Mouse (Mus musculus) embryo, embryonic 11 days (tissue): ENCODE results near the gene Cyp2s1.

Source experiments
- DNase-seq: peaks from one replicate; pipeline ENCODE4 v3.0.0-alpha.2; 2015

Gene Cyp2s1

DNA sequence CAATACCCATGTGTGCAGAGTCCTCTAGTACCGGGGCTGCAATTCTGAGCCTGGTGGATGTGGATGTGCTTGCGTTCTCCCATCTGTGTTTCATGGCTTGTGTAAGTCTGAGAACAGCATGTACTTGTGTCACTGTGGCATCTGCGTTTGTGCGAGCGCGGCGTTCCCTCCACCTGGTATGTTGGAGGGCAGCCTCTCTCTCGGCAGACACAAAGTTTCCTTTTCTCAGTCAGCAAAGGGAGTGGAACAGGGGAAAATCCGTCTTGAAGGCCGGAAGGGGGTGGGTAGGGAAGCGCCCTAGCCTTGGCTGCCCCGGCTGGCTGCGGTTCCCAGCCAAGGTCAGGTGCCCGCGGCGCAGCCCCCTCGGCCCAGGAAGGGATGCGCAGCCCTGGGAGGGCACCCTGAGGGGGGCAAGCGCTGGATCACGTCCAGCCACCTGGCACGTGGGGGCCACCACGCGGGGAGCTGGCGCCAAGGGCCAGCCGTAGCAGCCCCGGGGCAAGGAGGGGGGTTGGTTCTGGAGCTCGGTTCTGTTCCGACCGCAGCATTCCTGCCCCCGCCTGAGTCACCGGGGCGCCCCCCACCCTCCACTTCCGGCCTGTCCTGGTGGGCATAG is 35.3 kb downstream of the Cyp2s1 start:
- peak; percentile 25 for DNase-seq

DNA sequence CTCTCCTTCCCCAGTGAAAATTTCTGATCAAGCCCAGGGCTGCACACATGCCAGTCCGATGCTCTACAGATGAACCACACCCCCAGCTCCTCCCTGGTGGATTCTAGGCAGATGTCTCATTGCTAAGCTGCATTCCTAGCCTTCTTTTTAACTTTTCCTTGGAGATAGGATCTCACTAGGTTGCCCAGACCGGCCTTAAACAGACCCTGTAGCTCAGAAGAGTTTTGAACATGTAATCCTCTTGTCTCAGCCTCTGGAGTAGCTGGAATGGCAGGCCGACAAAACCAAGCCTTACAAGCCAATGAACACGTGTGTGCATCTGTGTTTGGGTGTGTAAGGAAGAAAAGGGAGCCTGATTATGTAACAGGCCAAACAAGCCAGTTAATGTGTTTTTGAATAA is 36.0 kb downstream of the Cyp2s1 start:
- no peak for DNase-seq

DNA sequence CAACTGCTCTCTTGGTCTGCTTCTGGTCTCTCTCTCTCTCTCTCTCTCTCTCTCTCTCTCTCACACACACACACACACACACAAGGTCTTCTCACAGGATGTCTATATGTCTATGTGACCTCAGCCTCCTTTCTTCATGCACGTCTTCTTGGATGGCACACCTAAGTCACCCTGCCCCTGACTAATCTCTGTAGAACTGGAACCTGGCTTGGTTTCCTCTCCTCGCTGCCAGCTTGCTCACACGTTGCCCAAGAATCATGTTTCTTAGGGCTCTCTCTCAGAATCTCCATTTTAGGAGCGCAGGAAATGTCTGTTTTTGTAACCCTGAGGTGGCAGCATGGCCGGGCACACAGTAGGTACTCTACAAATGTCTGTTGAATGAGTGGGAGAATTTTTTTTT is 36.7 kb downstream of the Cyp2s1 start:
- no peak for DNase-seq

DNA sequence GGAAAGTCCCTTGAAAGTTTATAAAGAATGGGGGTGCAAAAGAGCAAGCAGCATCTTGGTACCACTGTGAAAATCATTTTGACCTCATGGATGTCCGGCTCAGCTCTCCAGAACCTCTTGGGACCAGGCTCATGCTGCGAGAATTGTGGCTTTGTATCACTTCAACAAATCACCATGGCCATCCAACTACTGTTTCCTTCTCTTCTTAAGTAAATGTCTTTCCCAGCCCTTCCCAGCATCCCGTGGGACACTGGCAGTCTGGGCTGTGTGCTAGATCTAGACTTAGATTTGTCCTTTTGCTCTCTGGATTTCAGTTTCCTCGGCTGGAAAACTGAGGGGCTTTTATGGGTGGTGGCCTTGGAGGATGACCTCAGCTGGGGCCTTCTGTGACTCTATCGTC is 48.5 kb downstream of the Cyp2s1 start:
- no peak for DNase-seq

DNA sequence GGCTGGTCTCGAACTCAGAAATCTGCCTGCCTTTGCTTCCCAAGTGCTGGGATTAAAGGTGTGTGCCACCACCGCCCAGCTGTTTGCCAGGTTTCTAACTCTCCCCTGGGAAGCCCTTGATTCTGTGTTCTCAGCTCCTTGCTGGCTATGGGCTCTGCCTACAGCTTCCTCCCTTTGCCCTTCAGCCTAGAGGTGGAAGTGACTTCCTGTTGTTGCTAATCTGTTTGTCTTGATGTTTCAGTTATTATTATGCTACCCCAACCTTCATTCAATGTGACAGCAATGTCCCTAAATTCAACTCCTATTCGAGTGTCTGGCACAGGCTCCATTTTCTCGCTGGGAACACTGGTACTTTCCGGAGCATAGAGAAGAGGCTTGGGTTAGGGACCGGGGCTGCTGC is 50.6 kb downstream of the Cyp2s1 start:
- DNase-seq, result no peak

DNA sequence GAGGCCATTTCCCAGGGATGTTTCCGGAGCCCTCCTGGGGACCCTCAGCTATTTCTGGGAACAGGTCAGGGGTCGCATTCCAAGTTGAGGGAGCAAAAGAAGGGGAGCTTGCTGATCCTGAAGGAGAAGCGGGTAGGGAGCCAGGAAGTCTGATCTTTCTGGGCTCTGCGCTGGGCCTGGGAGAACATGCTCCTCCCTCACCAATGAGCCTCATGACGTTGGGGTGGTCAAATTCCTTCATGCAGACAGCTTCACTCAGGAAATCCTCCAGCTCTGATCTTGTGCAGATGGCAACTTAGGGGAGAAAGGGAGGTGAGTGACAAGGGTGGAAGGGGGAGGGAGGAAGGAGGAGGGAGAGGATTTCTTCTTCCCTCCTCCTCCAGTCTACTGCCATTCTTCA is 52.5 kb downstream of the Cyp2s1 start:
- DNase-seq, result peak; percentile 29

DNA sequence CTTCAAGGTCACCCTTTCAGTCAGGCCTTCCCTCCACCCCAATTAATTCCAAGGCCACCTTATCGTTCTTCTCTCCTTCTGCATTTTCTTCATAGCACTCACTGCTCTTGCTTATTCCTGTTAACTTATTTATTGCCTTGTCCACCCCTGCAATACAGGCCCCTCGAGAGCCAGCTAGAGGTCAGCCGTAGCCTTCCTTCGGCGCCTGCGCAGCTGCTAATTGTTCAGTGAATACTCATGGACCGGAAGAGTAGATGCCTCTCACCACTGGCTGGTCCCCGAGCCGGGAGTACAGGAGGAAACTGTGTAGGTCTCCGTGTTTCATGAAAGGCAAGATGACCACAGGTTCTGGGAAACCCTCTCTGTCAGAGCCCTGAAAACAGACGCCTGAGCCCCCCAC is 53.0 kb downstream of the Cyp2s1 start:
- peak; percentile 22 for DNase-seq

DNA sequence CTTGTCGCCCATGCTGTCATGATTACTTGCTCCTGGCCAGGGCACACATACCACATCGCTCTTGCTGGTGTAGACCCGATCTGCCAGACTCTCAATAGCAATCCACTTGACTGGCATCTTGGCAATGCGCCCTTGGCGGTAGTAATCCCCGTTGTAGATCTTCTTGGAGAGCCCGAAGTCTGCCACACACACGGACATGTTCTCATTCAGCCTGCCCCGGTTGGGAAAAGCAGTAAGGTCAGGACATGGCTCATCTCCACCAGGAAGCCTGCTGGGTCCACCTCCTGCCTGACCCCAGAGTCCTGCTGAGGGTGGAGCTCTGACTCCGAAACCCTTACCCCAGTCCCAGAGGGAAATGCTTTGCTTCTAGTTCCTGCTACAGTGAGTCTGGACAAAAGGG is 55.4 kb downstream of the Cyp2s1 start:
- no peak for DNase-seq

DNA sequence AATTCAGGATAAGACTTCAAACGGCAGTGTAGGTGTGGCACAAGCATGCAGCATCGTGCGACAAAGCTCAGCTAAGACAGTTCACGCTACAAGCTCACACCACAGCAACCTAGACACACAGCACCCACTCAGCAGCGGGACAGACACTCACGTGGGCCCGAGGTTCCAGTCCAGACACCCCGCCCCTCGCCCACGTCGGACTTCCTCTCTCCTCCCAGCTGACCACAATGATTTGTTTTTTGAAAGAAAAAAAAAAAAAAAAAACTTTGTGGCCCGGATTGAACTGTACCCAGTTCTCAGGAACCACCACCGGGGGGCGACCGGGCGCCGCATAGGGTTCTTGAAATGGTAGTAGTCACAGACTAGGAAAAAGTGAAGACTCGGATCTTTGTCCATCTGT is 60.7 kb downstream of the Cyp2s1 start:
- DNase-seq, result peak; percentile 92

DNA sequence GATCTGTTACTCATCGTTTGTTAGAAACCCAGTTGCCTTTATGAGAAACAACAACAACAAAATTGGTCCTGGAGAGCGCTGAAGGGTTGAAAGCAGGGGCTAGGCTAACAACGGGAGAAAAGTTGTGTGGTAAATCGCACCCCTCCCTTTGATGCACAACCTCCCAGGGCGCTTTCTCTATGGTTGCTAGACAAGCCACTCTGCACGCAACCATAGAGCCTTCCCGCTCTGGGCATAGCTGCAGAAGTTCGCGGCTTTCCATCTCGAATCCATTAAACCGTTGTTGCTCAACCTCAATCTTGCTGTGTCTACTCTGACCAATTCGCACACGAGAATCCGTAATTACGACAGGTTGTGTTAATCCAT is 61.3 kb downstream of the Cyp2s1 start:
- DNase-seq, result peak; percentile 83

DNA sequence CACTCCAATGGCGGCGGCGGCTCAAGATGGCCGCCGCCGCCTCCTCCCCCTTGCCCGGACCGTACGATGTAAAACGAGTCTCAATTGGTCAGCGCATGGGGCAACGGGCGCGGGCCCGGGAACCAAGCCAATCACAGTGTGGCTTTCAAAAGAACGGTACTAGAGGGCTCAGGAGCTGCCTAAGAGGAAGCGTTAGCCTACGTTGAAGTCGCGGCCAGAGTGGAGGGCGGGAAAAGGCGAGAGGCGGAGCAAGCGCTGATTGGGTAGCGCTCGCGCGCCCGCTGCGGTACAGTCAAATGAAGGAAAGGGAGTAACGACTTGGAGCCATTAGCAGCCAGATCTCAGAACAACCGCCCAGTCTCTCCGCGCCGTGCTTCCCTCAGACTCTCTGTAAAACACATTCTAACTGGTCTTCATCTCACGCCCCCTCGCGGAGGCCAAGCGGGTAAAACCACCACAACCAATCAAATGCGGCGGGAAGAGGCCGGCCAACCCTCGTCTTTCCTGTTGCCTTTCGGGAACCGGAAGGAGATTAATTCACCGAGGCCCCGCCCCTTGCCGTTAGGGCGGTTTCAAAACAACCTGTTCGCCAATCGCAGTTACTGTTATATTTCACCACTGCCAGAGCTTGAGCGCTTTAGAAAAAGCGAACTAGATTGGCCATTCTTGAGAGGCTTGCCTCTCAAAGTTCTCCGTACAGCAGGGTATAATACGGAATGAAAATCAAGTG is 61.8 kb downstream of the Cyp2s1 start, which contains the start of gene Hnrnpul1:
Gene Hnrnpul1, minus strand, starts transcription at position 20 of the 730 bp plus-strand sequence.
- DNase-seq, result peak; percentile 99

DNA sequence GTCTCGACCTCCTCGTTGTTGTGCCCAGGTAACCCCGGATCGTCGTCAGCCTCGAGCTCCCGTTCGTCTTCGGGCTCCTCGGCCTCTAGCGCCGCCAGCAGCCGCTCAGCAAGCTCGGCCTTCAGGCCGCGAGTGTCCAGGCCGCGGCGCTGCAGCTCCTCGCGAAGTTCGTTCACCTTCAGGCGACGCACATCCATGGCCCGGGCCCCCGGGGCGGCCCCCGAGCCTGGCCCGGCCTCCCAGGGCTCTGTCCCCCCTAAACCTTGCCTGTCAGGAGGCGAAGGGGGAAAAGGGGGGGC is 62.3 kb downstream of the Cyp2s1 start:
- DNase-seq, result no peak

DNA sequence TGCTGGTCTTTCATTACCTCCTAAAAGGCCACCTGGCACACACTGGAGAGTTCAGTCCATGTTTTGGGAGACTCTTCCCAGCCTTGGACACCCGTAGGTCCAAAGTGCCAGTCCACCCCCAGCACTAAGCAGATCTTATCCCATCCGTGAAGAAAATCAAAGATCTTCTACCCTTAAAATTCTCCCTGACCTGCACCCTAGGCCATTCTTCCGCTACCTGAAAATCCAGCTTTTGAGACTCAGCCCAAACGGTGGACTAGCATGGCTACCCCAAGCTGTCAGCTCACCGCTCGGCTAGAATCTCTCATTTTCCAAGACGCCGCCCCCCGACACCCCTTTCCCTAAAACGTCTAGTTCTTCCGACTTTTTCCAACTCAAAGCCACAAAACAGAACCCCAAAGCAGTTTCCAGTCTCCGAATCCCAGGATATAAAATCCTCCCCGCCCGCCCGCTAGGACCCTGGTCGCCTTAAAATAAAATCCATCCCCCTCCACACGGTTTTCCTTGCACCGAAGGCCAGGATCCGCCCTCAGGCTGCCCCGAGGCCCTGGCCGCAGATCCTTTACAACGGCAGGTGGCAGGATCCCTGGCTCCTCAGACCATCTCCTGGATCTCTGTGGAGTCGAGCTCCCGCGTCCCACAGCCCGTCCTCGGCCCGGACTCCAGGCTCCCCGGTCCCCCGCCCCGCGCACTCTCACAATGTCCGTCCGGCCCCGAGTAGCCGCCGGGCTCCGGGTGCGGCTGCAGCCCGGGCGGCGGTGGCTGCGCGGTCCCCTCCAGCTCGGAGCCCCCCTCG is 62.9 kb downstream of the Cyp2s1 start:
- peak; percentile 50 for DNase-seq

DNA sequence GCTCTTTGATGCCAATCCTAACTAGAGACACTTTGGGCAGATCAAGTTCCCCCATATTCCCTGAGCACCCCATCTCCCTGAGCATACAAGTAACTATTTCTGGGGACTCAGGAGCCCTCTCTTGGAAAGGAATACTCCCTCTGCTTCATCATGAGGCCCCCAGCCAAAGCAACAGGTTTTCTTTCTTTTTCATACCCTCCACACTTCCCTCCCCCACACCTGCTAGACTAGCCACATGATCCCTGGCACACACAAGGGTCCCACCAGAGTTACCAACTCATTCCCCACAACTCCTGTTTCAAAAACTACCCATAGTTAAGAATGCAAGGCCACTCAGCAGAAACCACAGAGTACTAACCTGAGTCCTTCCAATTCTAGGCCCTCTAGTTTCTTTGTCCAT is 63.6 kb downstream of the Cyp2s1 start:
- DNase-seq, result no peak
